Mouse (Mus musculus) hindbrain, embryonic 14.5 days (tissue): ENCODE measurements around the gene Fam243. TPM values are rescaled to one million over a fixed set of nuclear protein-coding genes. Genes with fewer than 3 reads are reported as not detected.

Experiments used
- ATAC-seq: fragments of 200-750 bp; cut with Nextera tagmentation; 2 replicates; pipeline ENCODE4 v1.8.0; 2017; ENCODE audit warnings: moderate number of reproducible peaks, mild to moderate bottlenecking, moderate TSS enrichment, moderate library complexity; ENCODE audit not compliant: low FRiP score
- DNase-seq: peaks from one replicate; pipeline ENCODE4 v3.0.0-alpha.2; 2015; ENCODE audit warnings: low spot score
- H3K27ac ChIP-seq: fragments of 300-500 bp; sonication (generic); 2 replicates; pipeline ENCODE4 v1.5.1; 2014; ENCODE audit warnings: mild to moderate bottlenecking, moderate library complexity
- H3K27me3 ChIP-seq: fragments of 300-500 bp; sonication (generic); 2 replicates; pipeline ENCODE4 v1.6.1; 2014; ENCODE audit warnings: mild to moderate bottlenecking, low read length, mixed read lengths; ENCODE audit not compliant: control insufficient read depth, insufficient read depth
- H3K36me3 ChIP-seq: fragments of 300-500 bp; sonication (generic); replicated peaks from 2 replicates; pipeline ENCODE4 v1.6.1; 2014; ENCODE audit not compliant: control insufficient read depth, insufficient read depth
- H3K4me1 ChIP-seq: fragments of 300-500 bp; sonication (generic); replicated peaks from 2 replicates; pipeline ENCODE4 v1.6.1; 2014; ENCODE audit warnings: antibody characterized with exemption, low read length, mixed read lengths; ENCODE audit not compliant: control insufficient read depth, insufficient read depth
- H3K4me2 ChIP-seq: fragments of 300-500 bp; sonication (generic); replicated peaks from 2 replicates; pipeline ENCODE4 v1.6.1; 2014; ENCODE audit warnings: mild to moderate bottlenecking, moderate library complexity
- H3K4me3 ChIP-seq: fragments of 300-500 bp; sonication (generic); replicated peaks from 2 replicates; pipeline ENCODE4 v1.5.1; 2014; ENCODE audit warnings: mild to moderate bottlenecking, low read length
- H3K9ac ChIP-seq: fragments of 300-500 bp; sonication (generic); 2 replicates; pipeline ENCODE4 v1.6.1; 2014
- H3K9me3 ChIP-seq: fragments of 300-500 bp; sonication (generic); 2 replicates; pipeline ENCODE4 v1.6.1; 2016; ENCODE audit warnings: low read length; ENCODE audit not compliant: control insufficient read depth
- WGBS: fragments of 180-500 bp; shearing (Covaris S2); extraction: QIAGEN DNeasy Blood & Tissue Kit; methylation state at CpG from one replicate; pipeline ENCODE4 v1.1.7; 2014; 5-methylcytosine and 5-hydroxymethylcytosine counted together
- polyA plus RNA-seq: library from polyadenylated mRNA; unstranded; fragments of >200 nt; fragmentation: Nextera tagmentation; extraction: Ambion mirVana; gene quantifications from 2 replicates; pipeline ENCODE4 v1.2.1, GENCODE M21; 2014

Fam243 gene
- 0.17 and 0.20 TPM in 2 replicates for polyA plus RNA-seq

- ATAC-seq (no peak), DNase-seq (no peak)
- WGBS, result 92% methylated on average over 8 of the region's 8 CpGs
- no peak within 1 kb of the TSS for H3K9ac ChIP-seq
- no peaks in the 10 kb centered on the region for H3K27me3 ChIP-seq
- H3K4me2 ChIP-seq, result no peak within 1 kb of the TSS
- 0 out of 2 replicates have a peak, but pooled peaks cover 5% of the 10 kb centered on the region for H3K4me1 ChIP-seq
- no peak within 1 kb of the TSS for H3K27ac ChIP-seq
- no peaks in the 10 kb centered on the region for H3K9me3 ChIP-seq
- H3K36me3 ChIP-seq, result no peaks in the 10 kb centered on the region
- no peak within 1 kb of the TSS for H3K4me3 ChIP-seq
Observed at GRCm38 (mm10) chr16:92321341-92321740, at the start of gene Fam243. Fam243 (minus strand) TSS chr16:92321441.

GRCm38 (mm10) chr16:92369260-92369659 is 48.0 kb upstream of the Fam243 start:
- Histone ChIP-seq H3K27ac (no peak overlapping the region), H3K9me3 (no peaks in the 10 kb centered on the region), H3K27me3 (no peaks in the 10 kb centered on the region), H3K4me1 (peaks cover 6% of the 10 kb centered on the region; the same call in 1 of the 2 replicates), H3K36me3 (no peaks in the 10 kb centered on the region), H3K4me2 (no peak overlapping the region), H3K9ac (no peak overlapping the region), H3K4me3 (no peak overlapping the region)
- ATAC-seq (no peak), DNase-seq (no peak)
- WGBS, result 62% methylated on average over 2 of the region's 2 CpGs

- ATAC-seq (no peak), DNase-seq (no peak)
- H3K9me3 ChIP-seq, result no peaks in the 10 kb centered on the region
- no peak overlapping the region for H3K4me3 ChIP-seq
- WGBS, result 53% methylated on average over 7 of the region's 7 CpGs
- no peaks in the 10 kb centered on the region for H3K4me1 ChIP-seq
- H3K9ac ChIP-seq, result no peak overlapping the region
- H3K27me3 ChIP-seq, result no peaks in the 10 kb centered on the region
- no peaks in the 10 kb centered on the region for H3K36me3 ChIP-seq
- no peak overlapping the region for H3K4me2 ChIP-seq
- H3K27ac ChIP-seq, result no peak overlapping the region
Observed at GRCm38 (mm10) chr16:92365477-92365876, 44.2 kb upstream of the Fam243 start.

DNA sequence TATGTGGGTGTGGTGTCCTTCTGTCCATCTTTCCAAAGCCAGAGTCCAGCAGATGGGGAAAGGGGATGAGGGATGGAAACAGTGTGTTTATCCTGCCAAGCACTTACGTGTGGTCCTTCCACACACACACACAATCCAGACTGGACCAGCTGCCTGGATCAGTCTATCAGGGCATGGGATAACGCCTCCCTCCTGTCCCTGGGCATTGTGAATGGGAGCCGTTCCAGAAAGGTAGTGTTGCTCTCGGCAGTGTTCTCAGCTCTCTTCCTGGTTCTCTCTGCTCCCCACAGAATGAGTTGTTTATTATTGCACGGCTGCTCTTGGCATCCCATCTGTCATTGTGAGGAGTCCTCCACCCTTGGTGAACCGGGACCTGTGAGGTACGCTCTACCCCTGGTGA is 39.5 kb upstream of the Fam243 start:
- Histone ChIP-seq H3K4me2 (no peak overlapping the region), H3K27me3 (no peaks in the 10 kb centered on the region), H3K9ac (no peak overlapping the region), H3K4me3 (no peak overlapping the region), H3K4me1 (peaks cover 12% of the 10 kb centered on the region), H3K36me3 (no peaks in the 10 kb centered on the region), H3K27ac (no peak overlapping the region), H3K9me3 (no peaks in the 10 kb centered on the region)
- WGBS, result 67% methylated on average over 7 of the region's 7 CpGs
- DNase-seq, result no peak
- no peak for ATAC-seq

GRCm38 (mm10) chr16:92359229-92359628 is 38.0 kb upstream of the Fam243 start, which contains the start of gene Kcne1:
Kcne1 (minus strand) TSS chr16:92359468.
- Histone ChIP-seq H3K4me3 (no peak within 1 kb of the TSS), H3K4me1 (peaks cover 12% of the 10 kb centered on the region), H3K27me3 (no peaks in the 10 kb centered on the region), H3K4me2 (no peak within 1 kb of the TSS), H3K36me3 (no peaks in the 10 kb centered on the region), H3K9ac (no peak within 1 kb of the TSS), H3K27ac (no peak within 1 kb of the TSS), H3K9me3 (no peaks in the 10 kb centered on the region)
- DNase-seq, result no peak
- ATAC-seq, result no peak
- WGBS, result 66% methylated on average over 9 of the region's 9 CpGs

- Histone ChIP-seq H3K9me3 (no peaks in the 10 kb centered on the region), H3K36me3 (no peaks in the 10 kb centered on the region), H3K9ac (no peak overlapping the region), H3K4me1 (peaks cover 12% of the 10 kb centered on the region), H3K27me3 (no peaks in the 10 kb centered on the region), H3K4me2 (no peak overlapping the region), H3K4me3 (no peak overlapping the region), H3K27ac (no peak overlapping the region)
- no peak; the same call in 1 of the 2 replicates for ATAC-seq
- no peak for DNase-seq
- WGBS, result 24% methylated on average over 9 of the region's 9 CpGs
Observed at GRCm38 (mm10) chr16:92358734-92359133, 37.5 kb upstream of the Fam243 start.

DNA sequence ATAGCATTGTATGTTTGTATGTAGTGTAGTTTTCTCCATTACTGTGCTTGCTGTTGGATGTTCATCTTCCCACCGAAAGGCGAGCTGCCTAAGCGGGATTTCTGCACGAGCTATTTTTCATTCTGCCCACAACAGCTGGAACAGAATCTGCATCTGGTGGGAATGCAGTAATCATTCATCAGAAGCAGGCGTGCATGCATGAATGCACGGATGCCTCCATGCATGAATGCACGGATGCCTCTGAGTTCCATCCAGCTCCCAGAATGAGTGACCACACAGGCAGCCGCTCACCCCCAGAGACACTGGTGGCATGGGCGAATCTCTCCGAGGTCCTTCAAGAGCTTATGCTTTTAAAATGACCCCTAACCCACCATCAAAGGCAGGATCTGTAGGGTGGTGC is 36.3 kb upstream of the Fam243 start:
- DNase-seq (peak; percentile 34), ATAC-seq (no peak)
- Histone ChIP-seq H3K27me3 (no peaks in the 10 kb centered on the region), H3K27ac (no peak overlapping the region), H3K9me3 (no peaks in the 10 kb centered on the region), H3K4me1 (peaks cover 12% of the 10 kb centered on the region), H3K4me2 (no peak overlapping the region), H3K9ac (no peak overlapping the region), H3K4me3 (no peak overlapping the region), H3K36me3 (no peaks in the 10 kb centered on the region)
- 17% methylated on average over 10 of the region's 10 CpGs for WGBS

- Histone ChIP-seq H3K4me2 (no peak overlapping the region), H3K36me3 (no peaks in the 10 kb centered on the region), H3K9me3 (no peaks in the 10 kb centered on the region), H3K4me3 (no peak overlapping the region), H3K27me3 (no peaks in the 10 kb centered on the region), H3K9ac (no peak overlapping the region), H3K27ac (no peak overlapping the region), H3K4me1 (peaks cover 12% of the 10 kb centered on the region)
- 44% methylated on average over 9 of the region's 9 CpGs for WGBS
- DNase-seq (no peak), ATAC-seq (no peak)
Observed at GRCm38 (mm10) chr16:92357023-92357422, 35.8 kb upstream of the Fam243 start.

- ATAC-seq, result no peak
- WGBS, result 71% methylated on average over 11 of the region's 11 CpGs
- H3K9ac ChIP-seq, result no peak overlapping the region
Observed at GRCm38 (mm10) chr16:92355982-92356381, 34.7 kb upstream of the Fam243 start.

GRCm38 (mm10) chr16:92355366-92355765 is 34.1 kb upstream of the Fam243 start:
- no peaks in the 10 kb centered on the region for H3K27me3 ChIP-seq
- WGBS, result 82% methylated on average over 5 of the region's 5 CpGs
- ATAC-seq (no peak), DNase-seq (no peak)
- no peaks in the 10 kb centered on the region for H3K9me3 ChIP-seq
- peaks cover 12% of the 10 kb centered on the region for H3K4me1 ChIP-seq
- no peak overlapping the region for H3K27ac ChIP-seq
- no peak overlapping the region for H3K9ac ChIP-seq
- no peaks in the 10 kb centered on the region for H3K36me3 ChIP-seq
- H3K4me2 ChIP-seq, result no peak overlapping the region
- no peak overlapping the region for H3K4me3 ChIP-seq

More at GRCm38 (mm10) chr16:92355982-92356381, 34.7 kb upstream of the Fam243 start:
- no peaks in the 10 kb centered on the region for H3K36me3 ChIP-seq
- no peak overlapping the region for H3K27ac ChIP-seq
- H3K4me3 ChIP-seq, result no peak overlapping the region
- H3K4me1 ChIP-seq, result peaks cover 12% of the 10 kb centered on the region
- no peaks in the 10 kb centered on the region for H3K9me3 ChIP-seq
- no peak for DNase-seq
- H3K27me3 ChIP-seq, result no peaks in the 10 kb centered on the region
- H3K4me2 ChIP-seq, result no peak overlapping the region
